17 mouse cellular contexts compared by ENCODE assay signal in the genomic region with DNA sequence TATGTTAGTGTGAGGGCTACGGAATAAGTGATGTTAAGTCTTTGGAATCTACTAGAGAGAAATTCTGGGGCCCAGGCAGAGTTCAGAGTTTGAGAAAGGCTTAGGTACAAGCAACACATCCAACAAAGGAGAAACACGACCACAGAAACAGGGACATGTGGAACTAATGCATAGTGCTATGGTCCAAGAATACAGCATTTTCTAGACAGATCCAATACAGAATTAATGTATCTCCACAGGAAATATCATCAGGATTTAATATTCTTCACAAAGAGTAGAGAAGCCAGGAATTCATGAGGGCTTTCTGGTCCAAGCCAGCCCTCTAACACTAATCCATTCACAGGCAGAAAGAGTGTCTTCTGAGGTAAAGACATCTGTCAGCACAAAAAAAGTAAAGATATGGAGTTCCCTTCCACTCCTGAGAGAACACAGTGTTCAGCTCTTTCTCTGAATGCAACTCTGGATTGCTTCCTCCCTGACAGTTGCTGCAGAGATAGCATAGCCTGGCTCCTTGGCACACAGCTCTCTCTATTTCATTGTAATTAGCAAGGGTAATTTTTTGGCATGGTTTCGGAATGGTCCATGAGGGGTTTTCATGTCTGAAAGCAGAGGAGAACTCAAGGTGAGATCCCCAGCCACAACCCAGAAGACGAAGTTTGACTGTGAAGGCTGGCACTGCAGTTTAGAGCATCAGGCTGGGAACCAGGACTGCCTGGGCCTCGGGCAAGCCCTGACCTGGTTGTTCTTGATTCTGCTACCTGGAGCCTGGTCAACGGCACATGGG.
A peak's percentile ranks its signal among the peaks of the same experiment; 100 is the strongest.
DNase-seq lines count a peak whose midpoint lies in the region; ATAC-seq and TF ChIP-seq lines count a peak whose summit lies in the region.
"Had no signal": no experiment of that assay in that cellular context is flagged by ENCODE, and none has a peak within 500 bp of the region (broad histone marks: within the 10 kb centered on the region; RNA-seq: fewer than 3 reads in every experiment).

No protein-coding gene starts in this region.

- peaks cover 20% of the 10 kb centered on the region for H3K4me1 ChIP-seq in hindbrain, embryonic 13.5 days (replicated peaks)
- H3K4me1 ChIP-seq in hindbrain, embryonic 14.5 days (replicated peaks; ENCODE audit: control insufficient read depth, insufficient read depth, low read length), result no peaks in the 10 kb centered on the region
- no peaks in the 10 kb centered on the region for H3K4me1 ChIP-seq in midbrain, embryonic 12.5 days
- H3K4me1 ChIP-seq in midbrain, embryonic 16.5 days (ENCODE audit: control insufficient read depth, insufficient read depth, low read length), result no peaks in the 10 kb centered on the region
- H3K4me1 ChIP-seq in embryonic facial prominence, embryonic 10.5 days, result peaks cover 22% of the 10 kb centered on the region
- H3K4me1 ChIP-seq in limb, embryonic 14.5 days (ENCODE audit: control insufficient read depth, insufficient read depth, low read length), result 0 out of 2 replicates have a peak, but pooled peaks cover 2% of the 10 kb centered on the region

- WGBS in hindbrain, embryonic 13.5 days, result 81% methylated on average over 6 of the region's 6 CpGs
- WGBS in hindbrain, embryonic 14.5 days, result 73% methylated on average over 6 of the region's 6 CpGs
- 83% methylated on average over 6 of the region's 6 CpGs for WGBS in midbrain, embryonic 12.5 days
- 74% methylated on average over 6 of the region's 6 CpGs for WGBS in midbrain, embryonic 16.5 days
- WGBS in embryonic facial prominence, embryonic 10.5 days, result 88% methylated on average over 6 of the region's 6 CpGs
- 75% methylated on average over 6 of the region's 6 CpGs for WGBS in limb, embryonic 14.5 days

- no peak for ATAC-seq in hindbrain, embryonic 13.5 days (ENCODE audit: low FRiP score)
- no peak for ATAC-seq in hindbrain, embryonic 14.5 days (ENCODE audit: low FRiP score)
- no peak for ATAC-seq in midbrain, embryonic 12.5 days (ENCODE audit: low FRiP score, low read depth)
- ATAC-seq in midbrain, embryonic 16.5 days, result no peak
- no peak for ATAC-seq in limb, embryonic 14.5 days (ENCODE audit: low FRiP score, low read depth)

- DNase-seq in hindbrain, embryonic 14.5 days (ENCODE audit: low spot score), result no peak
- no peak for DNase-seq in embryonic facial prominence, embryonic 10.5 days (ENCODE audit: low spot score)
- DNase-seq in limb, embryonic 14.5 days (ENCODE audit: low spot score), result peak; percentile 64
- no peak for DNase-seq in cerebellum, adult 9-10 months
- DNase-seq: adrenal gland, postnatal 25 days; cerebellum, adult 9-11 months; gastrocnemius, postnatal 25 days; kidney, adult 11 months; lung, postnatal 4 days; thymus, postnatal 25 days had no signal

- H3K4me3 ChIP-seq in hindbrain, embryonic 13.5 days, result no peak overlapping the region
- no peak overlapping the region for H3K4me3 ChIP-seq in hindbrain, embryonic 14.5 days (replicated peaks; ENCODE audit: low read length)
- no peak overlapping the region for H3K4me3 ChIP-seq in midbrain, embryonic 12.5 days
- H3K4me3 ChIP-seq in midbrain, embryonic 16.5 days (ENCODE audit: low read depth, low read length), result no peak overlapping the region
- no peak overlapping the region for H3K4me3 ChIP-seq in embryonic facial prominence, embryonic 10.5 days
- H3K4me3 ChIP-seq in limb, embryonic 14.5 days (replicated peaks; ENCODE audit: low read length), result no peak overlapping the region
- H3K4me3 ChIP-seq: forebrain, embryonic 10.5 days; heart, embryonic 10.5 days; neural tube, embryonic 12.5 days had no signal

- H3K27ac ChIP-seq in hindbrain, embryonic 13.5 days, result 0 out of 2 replicates have a peak overlapping the region, but pooled peaks have one; percentile 14
- H3K27ac ChIP-seq in hindbrain, embryonic 14.5 days, result no peak overlapping the region; the same call in none of the 2 replicates
- peak overlapping the region; percentile 47 for H3K27ac ChIP-seq in midbrain, embryonic 12.5 days (replicated peaks)
- H3K27ac ChIP-seq in midbrain, embryonic 16.5 days (ENCODE audit: low read length), result no peak overlapping the region
- H3K27ac ChIP-seq in embryonic facial prominence, embryonic 10.5 days (replicated peaks), result peak overlapping the region; percentile 1; the same call in 1 of the 2 replicates
- no peak overlapping the region; the same call in 1 of the 2 replicates for H3K27ac ChIP-seq in limb, embryonic 14.5 days (replicated peaks; ENCODE audit: low read depth, low read length)
- H3K27ac ChIP-seq: forebrain, embryonic 10.5 days; heart, embryonic 10.5 days; kidney, postnatal 0 days; neural tube, embryonic 12.5 days had no signal

- H3K9me3 ChIP-seq in hindbrain, embryonic 13.5 days, result 0 out of 2 replicates have a peak, but pooled peaks cover 4% of the 10 kb centered on the region
- no peaks in the 10 kb centered on the region for H3K9me3 ChIP-seq in hindbrain, embryonic 14.5 days (ENCODE audit: control insufficient read depth, low read length)
- peaks cover 5% of the 10 kb centered on the region; the same call in 1 of the 2 replicates for H3K9me3 ChIP-seq in midbrain, embryonic 12.5 days
- no peaks in the 10 kb centered on the region for H3K9me3 ChIP-seq in midbrain, embryonic 16.5 days (replicated peaks; ENCODE audit: control insufficient read depth, low read length, poor library complexity, severe bottlenecking)
- H3K9me3 ChIP-seq in embryonic facial prominence, embryonic 10.5 days, result no peaks in the 10 kb centered on the region
- no peaks in the 10 kb centered on the region for H3K9me3 ChIP-seq in limb, embryonic 14.5 days (ENCODE audit: control insufficient read depth, low read length)
- H3K9me3 ChIP-seq: forebrain, embryonic 10.5 days; heart, embryonic 10.5 days; neural tube, embryonic 12.5 days had no signal

- no peaks in the 10 kb centered on the region for H3K27me3 ChIP-seq in hindbrain, embryonic 13.5 days
- no peaks in the 10 kb centered on the region for H3K27me3 ChIP-seq in hindbrain, embryonic 14.5 days (ENCODE audit: control insufficient read depth, insufficient read depth, low read length)
- no peaks in the 10 kb centered on the region for H3K27me3 ChIP-seq in midbrain, embryonic 12.5 days
- H3K27me3 ChIP-seq in midbrain, embryonic 16.5 days (ENCODE audit: control insufficient read depth, insufficient read depth, low read depth, low read length), result no peaks in the 10 kb centered on the region
- peaks cover 10% of the 10 kb centered on the region; the same call in 1 of the 2 replicates for H3K27me3 ChIP-seq in embryonic facial prominence, embryonic 10.5 days (replicated peaks; ENCODE audit: low read depth, poor library complexity, severe bottlenecking)
- no peaks in the 10 kb centered on the region for H3K27me3 ChIP-seq in limb, embryonic 14.5 days (ENCODE audit: control insufficient read depth, insufficient read depth, low read length)
- H3K27me3 ChIP-seq: neural tube, embryonic 12.5 days had no signal

- TF ChIP-seq POLR2A in limb, embryonic 14.5 days (IDR thresholded peaks at IDR 0.05; ENCODE audit: borderline replicate concordance, extremely low read depth, insufficient read depth, insufficient read length), result no peak

- H3K9ac ChIP-seq in hindbrain, embryonic 13.5 days, result no peak overlapping the region
- no peak overlapping the region for H3K9ac ChIP-seq in hindbrain, embryonic 14.5 days
- no peak overlapping the region for H3K9ac ChIP-seq in midbrain, embryonic 12.5 days (replicated peaks)
- H3K9ac ChIP-seq in midbrain, embryonic 16.5 days (ENCODE audit: low read depth, low read length), result no peak overlapping the region
- H3K9ac ChIP-seq in limb, embryonic 14.5 days (ENCODE audit: low read depth, low read length, severe bottlenecking), result no peak overlapping the region
- H3K9ac ChIP-seq: neural tube, embryonic 12.5 days had no signal

- H3K36me3 ChIP-seq in hindbrain, embryonic 13.5 days, result no peaks in the 10 kb centered on the region
- H3K36me3 ChIP-seq in hindbrain, embryonic 14.5 days (replicated peaks; ENCODE audit: control insufficient read depth, insufficient read depth), result no peaks in the 10 kb centered on the region
- no peaks in the 10 kb centered on the region for H3K36me3 ChIP-seq in midbrain, embryonic 12.5 days
- H3K36me3 ChIP-seq in midbrain, embryonic 16.5 days (ENCODE audit: control insufficient read depth, insufficient read depth, low read length), result no peaks in the 10 kb centered on the region
- H3K36me3 ChIP-seq in embryonic facial prominence, embryonic 10.5 days (replicated peaks), result no peaks in the 10 kb centered on the region
- no peaks in the 10 kb centered on the region for H3K36me3 ChIP-seq in limb, embryonic 14.5 days (ENCODE audit: control insufficient read depth, insufficient read depth, low read length)
- H3K36me3 ChIP-seq: forebrain, embryonic 10.5 days; heart, embryonic 10.5 days; neural tube, embryonic 12.5 days had no signal

- H3K4me2 ChIP-seq in hindbrain, embryonic 13.5 days, result no peak overlapping the region
- no peak overlapping the region for H3K4me2 ChIP-seq in hindbrain, embryonic 14.5 days (replicated peaks)
- H3K4me2 ChIP-seq in midbrain, embryonic 12.5 days (replicated peaks), result no peak overlapping the region
- no peak overlapping the region for H3K4me2 ChIP-seq in midbrain, embryonic 16.5 days (ENCODE audit: low read length)
- no peak overlapping the region for H3K4me2 ChIP-seq in limb, embryonic 14.5 days (replicated peaks; ENCODE audit: low read depth, low read length, severe bottlenecking)
- H3K4me2 ChIP-seq: neural tube, embryonic 12.5 days had no signal

Comparison
In these comparisons a context has a peak if more than half of its experiments do, and no peak if none do; other contexts are left out.
1. H3K27ac ChIP-seq: peak in hindbrain, embryonic 13.5 days (single experiment), midbrain, embryonic 12.5 days (single experiment) and embryonic facial prominence, embryonic 10.5 days (single experiment); none in hindbrain, embryonic 14.5 days (single experiment), midbrain, embryonic 16.5 days (single experiment) and limb, embryonic 14.5 days (single experiment).